Mouse (Mus musculus) erythroblast, embryonic 14.5 days (primary cell): ENCODE data around the gene Ipo13.

ENCODE experiments used
- GATA1 ChIP-seq: IDR thresholded peaks from 2 replicates; pipeline ENCODE4 v1.6.1; 2012; ENCODE audit warnings: low read length, inconsistent platforms, mixed read lengths
- TAL1 ChIP-seq: IDR thresholded peaks from 3 replicates; pipeline ENCODE4 v1.6.1; 2012; ENCODE audit warnings: low read length, inconsistent platforms, mixed read lengths

DNA sequence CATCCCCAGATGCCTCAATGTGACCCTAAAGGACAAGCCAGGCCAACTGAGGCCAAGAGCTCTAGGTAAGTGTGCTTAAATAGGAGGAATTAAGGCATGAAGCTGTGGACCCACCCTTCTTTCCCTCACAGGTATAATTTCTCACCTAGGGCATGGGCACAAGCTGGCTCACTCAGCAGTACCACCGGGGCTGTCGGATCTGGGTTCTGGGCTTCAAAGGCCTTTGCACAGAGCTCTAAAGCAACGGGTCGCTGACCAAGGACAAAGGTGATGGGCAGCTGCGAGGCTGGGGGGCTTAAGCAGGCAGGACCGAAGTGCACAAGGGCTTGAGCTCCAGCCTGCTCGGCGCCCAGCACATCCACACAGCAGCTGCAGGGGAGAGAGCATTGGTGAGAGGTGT lies 24.0 kb downstream of the Ipo13 start:
- TF ChIP-seq TAL1 (no peak), GATA1 (no peak)
